Mouse (Mus musculus): ENCODE data around the gene Mcemp1.

The Mcemp1 gene

GRCm38 (mm10) chr8:3674671-3675070 lies 9.1 kb downstream of the Mcemp1 start:
- no peak for DNase-seq

GRCm38 (mm10) chr8:3676131-3676992 lies 10.8 kb downstream of the Mcemp1 start, which contains the start of gene Trappc5:
TSS of gene Trappc5 (plus strand) at chr8:3676299.
- DNase-seq: peak; percentile 94 to 98

- peak in 1 of 2 experiments; percentile 36 for DNase-seq
Measured at GRCm38 (mm10) chr8:3676993-3677579, 11.5 kb downstream of the Mcemp1 start.

GRCm38 (mm10) chr8:3678831-3679230 lies 13.3 kb downstream of the Mcemp1 start:
- DNase-seq: no peak

GRCm38 (mm10) chr8:3679236-3679635 lies 13.7 kb downstream of the Mcemp1 start:
- DNase-seq: peak; percentile 66 to 68

GRCm38 (mm10) chr8:3679656-3680055 lies 14.1 kb downstream of the Mcemp1 start:
- DNase-seq: peak in 1 of 2 experiments; percentile 46

GRCm38 (mm10) chr8:3682435-3682834 lies 16.9 kb downstream of the Mcemp1 start:
- DNase-seq: peak in 1 of 2 experiments; percentile 31

- peak; percentile 77 to 78 for DNase-seq
Measured at GRCm38 (mm10) chr8:3683408-3684176, 18.0 kb downstream of the Mcemp1 start.

- no peak for DNase-seq
Measured at GRCm38 (mm10) chr8:3684530-3684929, 19.0 kb downstream of the Mcemp1 start.

GRCm38 (mm10) chr8:3685422-3685821 lies 19.9 kb downstream of the Mcemp1 start:
- no peak for DNase-seq

- DNase-seq: no peak
Measured at GRCm38 (mm10) chr8:3687537-3687936, 22.0 kb downstream of the Mcemp1 start.

GRCm38 (mm10) chr8:3690774-3691173 lies 25.2 kb downstream of the Mcemp1 start:
- no peak for DNase-seq

- DNase-seq: no peak
Measured at GRCm38 (mm10) chr8:3694121-3694520, 28.6 kb downstream of the Mcemp1 start, which contains the start of gene Fcer2a. TSS of gene Fcer2a (minus strand) at chr8:3694175.

GRCm38 (mm10) chr8:3701491-3701890 lies 35.9 kb downstream of the Mcemp1 start:
- DNase-seq: no peak

GRCm38 (mm10) chr8:3705711-3706110 lies 40.2 kb downstream of the Mcemp1 start:
- DNase-seq: peak; percentile 16 to 30

- DNase-seq: no peak
Measured at GRCm38 (mm10) chr8:3707611-3708010, 42.1 kb downstream of the Mcemp1 start.

- no peak for DNase-seq
Measured at GRCm38 (mm10) chr8:3710312-3710711, 44.8 kb downstream of the Mcemp1 start.

- DNase-seq: no peak
Measured at GRCm38 (mm10) chr8:3711646-3712045, 46.1 kb downstream of the Mcemp1 start.

- no peak for DNase-seq
Measured at GRCm38 (mm10) chr8:3717321-3717954, 51.9 kb downstream of the Mcemp1 start.

GRCm38 (mm10) chr8:3718559-3718958 lies 53.0 kb downstream of the Mcemp1 start:
- DNase-seq: peak; percentile 48 to 65
